Mouse (Mus musculus): Measurements from ENCODE around the gene Pacsin2. TPM values are rescaled to one million over a fixed set of nuclear protein-coding genes. Genes with fewer than 3 reads are reported as not detected.

Gene Pacsin2
- polyA plus RNA-seq, 1 experiment from 2014 or later = 53.5 TPM

- no peaks in the 10 kb centered on the region for H3K9me3 ChIP-seq (ENCODE audit: control insufficient read depth, low read depth, low read length)
- H3K27me3 ChIP-seq (ENCODE audit: control insufficient read depth, insufficient read depth, low read length) = no peaks in the 10 kb centered on the region
- H3K4me2 ChIP-seq (replicated peaks; ENCODE audit: low read depth, low read length) = no peak overlapping the region
- H3K4me3 ChIP-seq (ENCODE audit: low read depth, low read length) = no peak overlapping the region
- no peak for ATAC-seq (ENCODE audit: insufficient number of reproducible peaks, insufficient read depth, low FRiP score, low read depth)
- peaks cover 13% of the 10 kb centered on the region for H3K36me3 ChIP-seq (ENCODE audit: control insufficient read depth, insufficient read depth, low read length)
- no peak overlapping the region for H3K9ac ChIP-seq (replicated peaks; ENCODE audit: low read depth, low read length)
- WGBS = 93% methylated on average over 6 of the region's 6 CpGs
- H3K27ac ChIP-seq (ENCODE audit: low read length) = no peak overlapping the region
- no peaks in the 10 kb centered on the region for H3K4me1 ChIP-seq (ENCODE audit: control insufficient read depth, insufficient read depth, low read length)
Observed at GRCm38 (mm10) chr15:83497299-83497698, 32.9 kb upstream of the Pacsin2 start.

GRCm38 (mm10) chr15:83495787-83496367 lies 31.5 kb upstream of the Pacsin2 start:
- no peaks in the 10 kb centered on the region for H3K9me3 ChIP-seq (ENCODE audit: control insufficient read depth, low read depth, low read length)
- ATAC-seq (ENCODE audit: insufficient number of reproducible peaks, insufficient read depth, low FRiP score, low read depth) = no peak
- no peak overlapping the region for H3K4me3 ChIP-seq (ENCODE audit: low read depth, low read length)
- H3K4me2 ChIP-seq (replicated peaks; ENCODE audit: low read depth, low read length) = no peak overlapping the region
- no peak overlapping the region for H3K27ac ChIP-seq (ENCODE audit: low read length)
- WGBS = 60% methylated on average over 22 of the region's 22 CpGs
- peaks cover 13% of the 10 kb centered on the region for H3K36me3 ChIP-seq (ENCODE audit: control insufficient read depth, insufficient read depth, low read length)
- no peaks in the 10 kb centered on the region for H3K27me3 ChIP-seq (ENCODE audit: control insufficient read depth, insufficient read depth, low read length)
- no peak overlapping the region for H3K9ac ChIP-seq (replicated peaks; ENCODE audit: low read depth, low read length)
- H3K4me1 ChIP-seq (ENCODE audit: control insufficient read depth, insufficient read depth, low read length) = no peaks in the 10 kb centered on the region

- Histone ChIP-seq H3K4me3 (ENCODE audit: low read depth, low read length) (no peak overlapping the region), H3K9ac (replicated peaks; ENCODE audit: low read depth, low read length) (no peak overlapping the region), H3K9me3 (ENCODE audit: control insufficient read depth, low read depth, low read length) (no peaks in the 10 kb centered on the region), H3K4me2 (replicated peaks; ENCODE audit: low read depth, low read length) (no peak overlapping the region), H3K4me1 (ENCODE audit: control insufficient read depth, insufficient read depth, low read length) (no peaks in the 10 kb centered on the region), H3K27ac (ENCODE audit: low read length) (no peak overlapping the region), H3K27me3 (ENCODE audit: control insufficient read depth, insufficient read depth, low read length) (no peaks in the 10 kb centered on the region), H3K36me3 (ENCODE audit: control insufficient read depth, insufficient read depth, low read length) (peaks cover 13% of the 10 kb centered on the region)
- 79% methylated on average over 3 of the region's 3 CpGs for WGBS
- no peak for ATAC-seq (ENCODE audit: insufficient number of reproducible peaks, insufficient read depth, low FRiP score, low read depth)
Observed at GRCm38 (mm10) chr15:83495195-83495594, 30.8 kb upstream of the Pacsin2 start.

GRCm38 (mm10) chr15:83494572-83494920 lies 30.1 kb upstream of the Pacsin2 start:
- no peak overlapping the region for H3K4me3 ChIP-seq (ENCODE audit: low read depth, low read length)
- no peaks in the 10 kb centered on the region for H3K4me1 ChIP-seq (ENCODE audit: control insufficient read depth, insufficient read depth, low read length)
- H3K27ac ChIP-seq (ENCODE audit: low read length) = no peak overlapping the region
- ATAC-seq (ENCODE audit: insufficient number of reproducible peaks, insufficient read depth, low FRiP score, low read depth) = no peak
- H3K9ac ChIP-seq (replicated peaks; ENCODE audit: low read depth, low read length) = no peak overlapping the region
- peaks cover 13% of the 10 kb centered on the region for H3K36me3 ChIP-seq (ENCODE audit: control insufficient read depth, insufficient read depth, low read length)
- H3K4me2 ChIP-seq (replicated peaks; ENCODE audit: low read depth, low read length) = no peak overlapping the region
- H3K27me3 ChIP-seq (ENCODE audit: control insufficient read depth, insufficient read depth, low read length) = no peaks in the 10 kb centered on the region
- no peaks in the 10 kb centered on the region for H3K9me3 ChIP-seq (ENCODE audit: control insufficient read depth, low read depth, low read length)
- WGBS = 50% methylated on average over 6 of the region's 6 CpGs

- no peak overlapping the region for H3K4me3 ChIP-seq (ENCODE audit: low read depth, low read length)
- ATAC-seq (ENCODE audit: insufficient number of reproducible peaks, insufficient read depth, low FRiP score, low read depth) = no peak
- H3K4me1 ChIP-seq (ENCODE audit: control insufficient read depth, insufficient read depth, low read length) = no peaks in the 10 kb centered on the region
- H3K27me3 ChIP-seq (ENCODE audit: control insufficient read depth, insufficient read depth, low read length) = no peaks in the 10 kb centered on the region
- peaks cover 13% of the 10 kb centered on the region for H3K36me3 ChIP-seq (ENCODE audit: control insufficient read depth, insufficient read depth, low read length)
- no peak overlapping the region for H3K9ac ChIP-seq (replicated peaks; ENCODE audit: low read depth, low read length)
- 64% methylated on average over 7 of the region's 7 CpGs for WGBS
- no peaks in the 10 kb centered on the region for H3K9me3 ChIP-seq (ENCODE audit: control insufficient read depth, low read depth, low read length)
- no peak overlapping the region for H3K4me2 ChIP-seq (replicated peaks; ENCODE audit: low read depth, low read length)
- H3K27ac ChIP-seq (ENCODE audit: low read length) = no peak overlapping the region
Observed at GRCm38 (mm10) chr15:83493856-83494571, 29.6 kb upstream of the Pacsin2 start.

- no peak for ATAC-seq (ENCODE audit: insufficient number of reproducible peaks, insufficient read depth, low FRiP score, low read depth)
Observed at GRCm38 (mm10) chr15:83491891-83492290, 27.5 kb upstream of the Pacsin2 start.

GRCm38 (mm10) chr15:83489471-83489870 lies 25.1 kb upstream of the Pacsin2 start:
- Histone ChIP-seq H3K9me3 (ENCODE audit: control insufficient read depth, low read depth, low read length) (no peaks in the 10 kb centered on the region), H3K4me1 (ENCODE audit: control insufficient read depth, insufficient read depth, low read length) (no peaks in the 10 kb centered on the region), H3K4me2 (replicated peaks; ENCODE audit: low read depth, low read length) (no peak overlapping the region), H3K36me3 (ENCODE audit: control insufficient read depth, insufficient read depth, low read length) (no peaks in the 10 kb centered on the region; the same call in 1 of the 2 replicates), H3K27ac (ENCODE audit: low read length) (no peak overlapping the region), H3K9ac (replicated peaks; ENCODE audit: low read depth, low read length) (no peak overlapping the region), H3K4me3 (ENCODE audit: low read depth, low read length) (no peak overlapping the region), H3K27me3 (ENCODE audit: control insufficient read depth, insufficient read depth, low read length) (no peaks in the 10 kb centered on the region)
- WGBS = 90% methylated on average over 20 of the region's 20 CpGs
- no peak for ATAC-seq (ENCODE audit: insufficient number of reproducible peaks, insufficient read depth, low FRiP score, low read depth)

More at GRCm38 (mm10) chr15:83491891-83492290, 27.5 kb upstream of the Pacsin2 start:
- H3K4me2 ChIP-seq (replicated peaks; ENCODE audit: low read depth, low read length) = no peak overlapping the region
- no peaks in the 10 kb centered on the region for H3K4me1 ChIP-seq (ENCODE audit: control insufficient read depth, insufficient read depth, low read length)
- H3K9ac ChIP-seq (replicated peaks; ENCODE audit: low read depth, low read length) = no peak overlapping the region
- H3K36me3 ChIP-seq (ENCODE audit: control insufficient read depth, insufficient read depth, low read length) = peaks cover 6% of the 10 kb centered on the region
- H3K27me3 ChIP-seq (ENCODE audit: control insufficient read depth, insufficient read depth, low read length) = no peaks in the 10 kb centered on the region
- WGBS = 60% methylated on average over 5 of the region's 5 CpGs
- no peaks in the 10 kb centered on the region for H3K9me3 ChIP-seq (ENCODE audit: control insufficient read depth, low read depth, low read length)
- H3K27ac ChIP-seq (ENCODE audit: low read length) = no peak overlapping the region
- no peak overlapping the region for H3K4me3 ChIP-seq (ENCODE audit: low read depth, low read length)

- Histone ChIP-seq H3K9me3 (ENCODE audit: control insufficient read depth, low read depth, low read length) (no peaks in the 10 kb centered on the region), H3K4me2 (replicated peaks; ENCODE audit: low read depth, low read length) (no peak overlapping the region), H3K9ac (replicated peaks; ENCODE audit: low read depth, low read length) (no peak overlapping the region), H3K4me1 (ENCODE audit: control insufficient read depth, insufficient read depth, low read length) (no peaks in the 10 kb centered on the region), H3K27ac (ENCODE audit: low read length) (no peak overlapping the region), H3K4me3 (ENCODE audit: low read depth, low read length) (no peak overlapping the region), H3K36me3 (ENCODE audit: control insufficient read depth, insufficient read depth, low read length) (no peaks in the 10 kb centered on the region; the same call in 1 of the 2 replicates), H3K27me3 (ENCODE audit: control insufficient read depth, insufficient read depth, low read length) (no peaks in the 10 kb centered on the region)
- ATAC-seq (ENCODE audit: insufficient number of reproducible peaks, insufficient read depth, low FRiP score, low read depth) = no peak
- WGBS = 70% methylated on average over 9 of the region's 9 CpGs
Observed at GRCm38 (mm10) chr15:83487477-83488115, 23.2 kb upstream of the Pacsin2 start.
